Mouse (Mus musculus) heart, postnatal 25 days (tissue): Measurements from ENCODE around the gene Klhdc1. TPM values are rescaled to one million over a fixed set of nuclear protein-coding genes. Genes with fewer than 3 reads are reported as not detected.
A peak's percentile ranks its signal among the peaks of the same experiment; 100 is the strongest.

ENCODE experiments used
- DNase-seq: peaks from one replicate; pipeline ENCODE4 v3.0.0; 2022; ENCODE audit warnings: low spot score
- intact Hi-C: fragments of 180-260 bp; cut with DNase I; formaldehyde crosslinking; loops from one replicate; pipeline ENCODE4 v1.15.1; 2025
- total RNA-seq, 2 experiments: library from RNA; stranded (reverse); gene quantifications; 2 replicates each; pipeline ENCODE4 v1.2.3; 2021

Gene Klhdc1
- 10 to 100 TPM; 26.5 to 28.7 TPM for total RNA-seq

DNA sequence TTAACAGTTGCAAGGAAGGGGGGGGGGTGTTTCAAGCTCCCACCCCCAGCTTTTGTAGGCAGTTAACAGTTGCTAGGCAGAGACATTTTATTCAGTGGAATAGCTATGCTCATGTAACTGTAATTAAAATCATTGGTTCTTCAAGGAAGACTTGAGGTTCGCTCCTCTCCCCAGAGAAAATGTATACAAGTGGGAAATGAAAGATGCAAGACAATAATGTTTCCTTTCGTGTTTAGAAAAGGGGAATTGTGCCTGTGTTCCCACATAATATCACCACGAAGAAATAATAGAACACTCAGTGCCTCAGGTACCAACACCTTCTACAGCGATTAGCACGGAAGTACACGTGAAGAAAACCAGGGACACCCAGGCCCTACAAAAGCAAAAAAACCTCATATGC is at the start of gene Klhdc1:
Klhdc1 (plus strand) TSS at position 301 of the 400 bp plus-strand sequence.
- no peak for DNase-seq
- intact Hi-C loops, result no loop called here

DNA sequence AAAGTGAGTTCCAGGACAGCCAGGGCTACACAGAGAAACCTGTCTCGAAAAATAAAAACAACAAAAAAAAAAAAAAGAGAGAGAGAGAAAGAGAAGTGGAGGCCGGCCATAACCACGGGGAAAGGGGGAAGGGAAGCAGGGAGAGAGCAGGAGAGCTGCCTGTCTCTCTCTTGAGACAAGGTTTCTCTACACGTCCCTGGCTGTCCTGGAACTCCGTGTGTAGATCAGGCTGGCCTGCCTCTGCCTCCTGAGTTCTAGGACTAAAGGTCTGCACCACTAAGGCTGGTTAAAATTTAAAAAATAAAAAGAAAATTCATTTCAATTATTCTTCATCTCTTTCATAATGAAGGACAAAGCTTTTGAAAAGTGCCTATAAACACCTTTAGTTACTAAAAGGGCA is 49.6 kb upstream of the Klhdc1 start:
- DNase-seq, result no peak
- intact Hi-C loops, result no loop called here

DNA sequence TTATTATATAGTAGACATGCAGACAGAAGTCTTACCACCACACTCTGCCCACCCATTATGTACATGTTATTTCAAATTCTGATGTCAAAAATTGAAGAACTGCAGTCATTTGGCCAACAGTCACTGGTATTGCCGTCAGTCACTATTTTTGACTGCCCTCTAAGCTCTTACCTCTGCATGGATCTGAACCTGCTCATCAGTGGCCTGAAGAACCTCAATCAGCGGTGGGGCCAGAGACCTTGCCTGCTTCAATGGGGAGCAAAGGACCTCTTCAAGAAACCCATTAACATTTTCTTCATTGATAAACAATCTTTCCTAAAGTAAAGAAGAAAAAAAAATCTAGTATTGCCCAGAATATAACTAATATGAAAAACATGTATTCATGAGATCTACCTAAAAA is 48.3 kb upstream of the Klhdc1 start:
- no peak for DNase-seq
- intact Hi-C loops, result no loop called here

DNA sequence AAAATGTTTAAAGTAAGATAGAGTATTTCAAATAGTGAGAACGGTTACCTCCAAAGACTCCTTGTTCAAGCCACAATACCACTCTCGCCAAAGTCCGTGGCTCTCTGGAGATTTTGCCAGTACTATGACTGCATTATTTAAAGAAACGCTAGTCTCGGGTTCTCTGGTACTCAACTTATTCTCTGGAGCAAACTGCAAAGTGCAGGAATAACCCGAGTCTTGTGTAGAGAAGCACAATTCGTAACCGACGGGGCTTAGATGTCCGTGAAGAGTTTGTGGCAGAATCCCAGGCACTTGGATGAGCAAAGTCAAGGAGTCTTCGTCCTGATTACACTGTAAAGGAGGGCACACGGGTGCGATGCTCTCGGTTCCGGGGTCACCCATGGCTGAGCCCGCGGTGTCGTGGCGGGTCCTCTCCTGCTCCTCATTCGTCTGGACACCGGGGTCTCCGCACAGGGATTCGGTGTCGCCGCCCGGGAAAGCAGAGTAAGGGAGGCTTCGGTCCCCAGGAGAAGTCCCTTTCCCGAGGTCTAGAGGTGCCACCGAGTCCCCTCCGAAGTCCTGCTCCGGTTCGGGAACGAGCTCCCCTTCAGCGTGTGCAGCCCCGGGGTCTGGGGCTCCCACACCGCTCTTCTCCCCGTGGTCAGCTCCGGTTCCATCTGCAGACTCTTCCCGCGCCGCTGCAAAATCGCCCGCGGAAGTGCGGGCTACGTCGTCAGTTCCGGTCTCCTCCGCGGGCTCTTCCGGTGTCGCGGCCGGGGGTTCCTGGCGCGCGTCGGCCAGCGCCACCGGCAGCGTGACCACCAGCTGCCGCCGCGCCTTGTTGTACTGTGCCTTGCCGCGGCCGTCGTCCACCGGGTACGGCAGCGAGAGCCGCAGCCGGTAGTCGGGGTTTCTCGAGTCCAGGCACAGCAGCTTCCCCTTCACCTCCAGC is 44.3 kb upstream of the Klhdc1 start, which contains the start of gene Gm49383:
Gm49383 (minus strand) TSS at position 661 of the 934 bp plus-strand sequence.
- peak; percentile 44 for DNase-seq
- intact Hi-C loops, result loop anchor here (5.0 kb wide), 1 partner anchor 101 kb away; the partner anchor contains the start of gene Klhdc2

DNA sequence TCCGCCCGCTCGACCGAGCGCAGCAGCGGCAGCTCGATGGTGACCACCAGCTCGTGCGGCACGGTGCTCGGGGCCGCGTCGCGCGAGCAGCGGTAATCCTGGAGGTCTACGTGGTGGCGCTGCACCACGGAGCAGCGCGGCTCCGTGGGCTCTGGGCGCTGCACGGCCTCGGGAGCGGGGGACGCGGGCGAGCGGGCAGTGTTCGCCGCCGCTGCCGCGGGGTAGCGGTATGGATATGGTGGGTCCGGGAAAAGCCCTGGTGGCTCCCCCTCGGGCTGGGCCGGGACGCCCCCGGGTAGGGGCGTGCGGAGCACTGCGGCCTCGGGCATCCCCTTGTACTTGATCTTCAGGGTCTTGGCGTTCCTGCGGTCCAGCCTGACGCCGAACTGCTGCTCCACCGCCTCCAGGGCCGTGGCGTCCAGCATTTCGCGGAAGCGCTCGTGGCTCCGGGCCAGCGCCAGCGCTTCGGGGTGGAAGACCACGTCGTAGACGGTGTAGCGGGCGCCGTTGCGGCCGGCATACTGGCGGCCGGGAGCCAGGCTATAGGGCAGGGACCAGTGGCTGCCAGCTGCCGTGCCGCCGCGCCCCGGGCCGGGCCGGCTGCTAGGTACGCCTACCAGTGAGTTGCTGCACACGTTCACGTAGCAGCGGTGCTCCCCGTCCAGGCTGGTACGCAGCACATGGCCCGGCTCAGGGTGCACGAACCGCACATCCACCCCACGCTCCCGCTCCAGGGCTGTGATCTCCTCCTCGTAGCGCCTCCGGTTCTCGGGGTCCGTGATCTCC is 43.4 kb upstream of the Klhdc1 start:
- intact Hi-C loops, result loop anchor here (5.0 kb wide), 1 partner anchor 100 kb away; the partner anchor contains the start of gene Klhdc2
- DNase-seq, result peak; percentile 27

DNA sequence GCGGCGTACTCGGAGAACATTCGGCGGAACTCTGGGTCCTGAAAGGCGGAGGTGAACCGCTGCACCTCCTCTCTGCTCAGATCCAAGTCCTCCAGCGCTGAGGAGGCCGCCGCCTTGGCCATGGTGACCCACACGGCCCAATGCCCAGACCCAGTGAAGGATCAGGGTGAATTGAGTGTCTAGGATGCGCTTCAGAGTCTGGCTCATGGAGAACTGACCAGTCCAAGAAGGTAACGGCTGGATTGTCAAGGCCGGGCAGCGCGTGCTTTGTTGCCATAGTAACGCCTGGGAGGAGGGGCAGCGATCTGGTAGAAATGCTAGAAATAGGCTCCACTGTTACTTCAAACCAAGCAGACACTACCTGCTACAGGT is 42.8 kb upstream of the Klhdc1 start, which contains the start of gene Dnaaf2:
Dnaaf2 (minus strand) TSS at position 266 of the 372 bp plus-strand sequence.
- intact Hi-C loops, result loop anchor here (5.0 kb wide), 1 partner anchor 99 kb away; the partner anchor contains the start of gene Klhdc2
- no peak for DNase-seq

DNA sequence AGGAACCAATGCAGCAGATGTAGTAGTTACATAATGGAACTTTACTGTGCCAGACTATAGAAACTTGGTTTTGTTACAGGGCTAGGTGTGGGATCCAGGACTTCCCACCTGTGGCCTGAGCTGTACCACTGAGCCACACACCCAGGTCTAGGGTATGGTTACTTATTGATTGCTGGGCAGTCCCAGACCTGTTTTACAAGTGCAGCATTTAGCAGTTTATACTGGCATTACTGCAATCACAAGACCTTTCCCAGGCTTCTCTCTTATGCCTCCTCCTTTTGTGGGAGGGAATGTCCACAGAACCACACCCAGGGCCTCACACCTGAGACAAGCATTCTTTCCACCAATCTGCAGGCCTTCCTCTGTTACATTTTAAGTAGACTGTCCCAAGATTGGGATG is 42.0 kb upstream of the Klhdc1 start:
- DNase-seq, result no peak
- intact Hi-C loops, result loop anchor here (5.0 kb wide), 1 partner anchor 98 kb away; the partner anchor contains the start of gene Klhdc2

DNA sequence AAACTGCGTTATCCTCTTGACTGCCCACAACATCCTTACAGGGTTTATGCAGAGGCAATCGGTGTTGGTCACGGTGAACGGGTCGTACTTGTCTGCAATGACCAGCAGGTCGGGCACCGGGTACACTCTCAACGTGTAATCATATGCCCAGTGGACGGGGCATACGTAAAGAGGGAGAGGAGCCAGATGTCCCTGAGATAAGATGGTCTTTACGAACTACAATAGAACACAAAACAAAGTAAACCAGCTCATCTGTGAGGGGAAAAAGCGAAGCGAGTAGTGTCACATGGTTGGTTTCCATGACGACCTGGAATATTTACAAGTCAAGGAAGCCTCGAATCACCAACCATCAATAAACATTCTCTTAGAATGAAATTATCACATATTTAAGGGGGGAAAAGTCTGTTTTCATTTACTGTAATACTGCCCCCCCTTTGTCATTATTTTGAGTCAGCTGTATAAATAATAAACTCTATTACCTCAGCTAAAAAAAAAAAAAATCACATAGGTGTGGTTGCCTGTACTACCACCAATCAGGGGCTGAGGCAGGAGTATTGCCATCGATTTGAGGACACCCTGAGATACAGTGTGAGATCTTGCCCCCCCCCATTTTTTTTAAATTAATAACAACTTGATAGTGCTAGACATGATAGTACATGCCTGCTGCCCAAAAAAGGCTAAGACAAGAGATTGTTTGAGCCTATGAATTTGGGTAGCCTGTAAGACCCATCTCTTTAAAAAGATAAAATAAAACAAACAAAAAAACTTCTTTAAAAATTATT is 36.7 kb upstream of the Klhdc1 start, which contains the start of gene Gm49384:
Gm49384 (minus strand) TSS at position 216 of the 782 bp plus-strand sequence.
- DNase-seq, result no peak
- intact Hi-C loops, result no loop called here

DNA sequence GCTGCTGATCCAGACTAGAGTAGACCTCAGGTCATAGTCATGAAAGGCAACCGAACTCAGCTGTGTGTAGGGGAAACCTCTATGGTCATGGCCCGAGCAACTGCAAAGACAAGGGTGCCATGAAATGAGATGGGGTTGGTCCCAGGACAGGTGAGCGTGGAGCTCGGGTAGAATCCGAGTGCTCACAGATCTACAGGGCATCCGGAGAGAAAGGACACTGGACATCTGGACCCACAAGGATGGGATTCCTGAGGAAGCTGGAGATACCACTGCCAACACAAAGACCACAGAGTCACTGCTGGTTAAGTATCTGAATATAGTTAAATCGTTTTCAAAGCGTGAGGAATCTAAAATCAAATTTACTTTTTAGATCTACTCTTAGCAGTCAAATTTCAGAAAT is 33.6 kb upstream of the Klhdc1 start:
- DNase-seq, result no peak
- intact Hi-C loops, result no loop called here

DNA sequence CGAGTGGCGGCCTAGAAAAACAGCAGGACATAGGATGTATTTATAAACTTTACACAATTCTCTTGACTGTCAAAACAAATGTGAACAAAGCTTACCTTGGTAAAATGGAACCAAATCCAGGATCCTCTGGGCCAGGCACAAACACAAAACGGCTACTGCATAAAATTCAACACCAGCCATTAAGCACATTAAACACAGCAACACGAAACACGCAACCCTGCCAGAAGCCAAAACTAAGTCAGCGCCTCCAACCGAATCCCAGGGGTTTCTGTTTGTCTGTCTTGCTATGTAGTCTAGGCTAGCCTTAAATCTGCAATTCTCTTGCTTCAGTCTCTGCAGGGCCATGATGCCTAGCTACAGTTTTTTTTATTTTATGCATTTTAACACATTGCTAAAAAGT is 33.0 kb upstream of the Klhdc1 start:
- DNase-seq, result no peak
- intact Hi-C loops, result no loop called here

DNA sequence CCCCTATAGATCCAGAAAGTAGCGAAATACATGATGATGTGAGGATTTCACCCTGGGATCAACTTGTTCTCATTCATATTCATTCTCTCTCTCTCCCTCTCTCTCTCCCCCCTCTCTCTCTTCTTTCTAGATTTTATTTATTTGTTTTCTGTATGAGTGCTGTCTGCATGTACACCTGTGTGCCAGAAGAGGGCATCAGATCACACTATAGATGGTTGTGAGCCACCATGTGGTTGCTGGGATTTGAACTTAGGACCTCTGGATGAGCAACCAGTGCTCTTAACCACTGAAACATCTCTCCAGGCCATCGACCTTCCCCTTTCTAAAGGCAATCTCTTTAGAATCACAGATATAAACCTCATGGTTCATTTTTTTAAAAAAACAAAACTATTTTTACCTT is 32.5 kb upstream of the Klhdc1 start:
- intact Hi-C loops, result no loop called here
- no peak for DNase-seq

DNA sequence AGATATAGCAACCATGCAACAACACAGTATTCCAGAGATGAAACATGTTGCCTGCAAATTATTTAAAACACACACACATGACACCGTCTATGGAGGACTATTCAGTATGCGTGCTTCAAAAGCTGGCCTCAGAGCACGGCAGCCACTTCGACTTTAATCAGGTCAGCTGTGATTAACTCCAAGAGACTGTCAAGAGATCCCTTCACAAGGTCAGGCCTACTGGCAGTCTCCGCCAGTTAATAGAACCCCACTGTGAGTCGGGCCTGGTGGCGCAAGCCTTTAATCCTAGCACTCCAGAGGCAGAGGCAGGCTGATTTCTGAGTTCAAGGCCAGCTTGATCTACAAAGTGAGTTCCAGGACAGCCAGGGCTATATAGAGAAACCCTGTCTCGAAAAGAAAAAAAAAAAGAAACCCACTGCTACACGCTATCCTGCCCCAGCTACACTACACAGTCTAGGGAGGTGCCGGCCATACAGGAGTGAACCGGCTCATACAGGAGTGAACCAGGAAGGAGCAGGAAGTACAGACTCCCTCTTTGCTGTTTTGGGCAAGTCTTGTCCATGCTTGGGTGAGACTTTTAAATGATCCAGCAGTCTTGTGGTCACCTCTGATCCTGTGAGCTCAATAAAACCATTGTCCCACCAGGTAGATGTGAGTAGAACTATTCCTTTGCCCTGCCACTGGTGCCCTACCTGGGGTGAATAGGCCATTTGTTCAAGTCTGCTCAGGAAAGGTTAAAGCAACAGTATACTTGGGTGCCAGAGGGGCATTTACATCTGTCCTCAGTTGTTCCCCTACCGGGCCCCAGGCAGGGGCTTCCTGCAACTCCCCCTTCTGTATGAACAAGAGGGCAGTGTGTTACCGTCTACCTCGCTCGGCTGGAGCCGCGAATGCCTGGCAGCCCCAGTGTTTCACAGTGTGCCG is 30.7 kb upstream of the Klhdc1 start:
- DNase-seq, result no peak
- intact Hi-C loops, result no loop called here

DNA sequence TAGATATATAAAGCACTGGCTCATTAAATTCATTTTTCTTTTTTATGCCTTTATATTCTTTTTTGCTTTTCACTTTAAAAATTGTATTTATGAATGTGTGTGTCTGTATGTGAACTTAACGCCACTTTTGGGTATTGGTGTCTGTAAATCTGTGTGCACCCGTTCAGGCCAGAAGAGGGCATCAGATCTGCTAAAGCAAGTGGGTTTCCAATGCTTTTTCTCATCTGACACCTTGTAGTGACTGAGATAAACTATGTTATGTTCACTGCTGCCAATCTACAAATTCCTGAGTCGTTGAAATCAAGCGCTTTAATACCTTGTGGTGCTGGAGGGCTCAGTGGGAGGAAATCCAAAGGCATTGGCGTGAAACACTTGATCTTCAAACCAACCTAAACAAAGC is 29.9 kb upstream of the Klhdc1 start:
- no peak for DNase-seq
- intact Hi-C loops, result no loop called here

DNA sequence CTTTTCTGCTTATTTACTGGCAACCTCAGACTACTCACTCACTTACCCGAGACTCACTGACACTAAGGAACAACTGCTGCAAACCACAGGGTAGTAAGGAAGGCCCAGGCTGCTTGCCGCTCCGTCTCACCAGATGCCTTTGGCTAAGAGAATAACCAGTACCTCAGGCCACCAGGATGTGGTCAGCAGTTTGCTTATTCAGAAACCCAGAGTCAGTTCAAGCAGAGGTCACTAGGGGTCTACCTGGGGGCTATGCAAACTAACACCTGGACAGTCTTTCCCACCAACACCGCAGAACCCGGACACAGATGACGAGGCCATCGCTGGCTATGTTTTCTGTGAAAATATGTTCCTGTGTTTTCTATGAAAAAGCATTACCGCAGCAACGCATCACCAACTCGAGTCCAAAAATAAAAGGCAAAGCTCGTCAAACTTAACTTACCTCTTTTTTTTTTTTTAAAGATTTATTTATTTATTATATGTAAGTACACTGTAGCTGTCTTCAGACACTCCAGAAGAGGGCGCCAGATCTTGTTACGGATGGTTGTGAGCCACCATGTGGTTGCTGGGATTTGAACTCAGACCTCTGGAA is 27.7 kb upstream of the Klhdc1 start:
- intact Hi-C loops, result no loop called here
- no peak for DNase-seq

DNA sequence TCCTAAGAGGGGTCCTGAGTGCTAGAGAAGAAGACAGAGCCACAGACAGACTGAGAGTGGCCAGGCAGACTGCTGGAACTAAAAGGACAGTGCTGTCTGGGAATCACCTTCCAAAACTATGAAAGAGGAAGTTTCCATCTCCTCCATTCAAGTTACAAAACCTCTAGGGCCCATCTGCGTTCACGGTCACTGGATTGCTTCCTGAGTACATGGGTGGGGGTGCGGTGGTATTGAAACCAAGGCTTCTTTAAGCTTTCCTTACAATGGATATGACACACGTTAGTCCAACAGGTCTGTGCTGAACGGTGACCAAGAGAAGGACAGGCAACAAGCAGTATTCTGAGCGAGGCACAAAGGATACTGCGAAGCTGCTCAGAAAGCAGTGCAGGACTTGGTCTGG is 26.6 kb upstream of the Klhdc1 start:
- intact Hi-C loops, result no loop called here
- no peak for DNase-seq

DNA sequence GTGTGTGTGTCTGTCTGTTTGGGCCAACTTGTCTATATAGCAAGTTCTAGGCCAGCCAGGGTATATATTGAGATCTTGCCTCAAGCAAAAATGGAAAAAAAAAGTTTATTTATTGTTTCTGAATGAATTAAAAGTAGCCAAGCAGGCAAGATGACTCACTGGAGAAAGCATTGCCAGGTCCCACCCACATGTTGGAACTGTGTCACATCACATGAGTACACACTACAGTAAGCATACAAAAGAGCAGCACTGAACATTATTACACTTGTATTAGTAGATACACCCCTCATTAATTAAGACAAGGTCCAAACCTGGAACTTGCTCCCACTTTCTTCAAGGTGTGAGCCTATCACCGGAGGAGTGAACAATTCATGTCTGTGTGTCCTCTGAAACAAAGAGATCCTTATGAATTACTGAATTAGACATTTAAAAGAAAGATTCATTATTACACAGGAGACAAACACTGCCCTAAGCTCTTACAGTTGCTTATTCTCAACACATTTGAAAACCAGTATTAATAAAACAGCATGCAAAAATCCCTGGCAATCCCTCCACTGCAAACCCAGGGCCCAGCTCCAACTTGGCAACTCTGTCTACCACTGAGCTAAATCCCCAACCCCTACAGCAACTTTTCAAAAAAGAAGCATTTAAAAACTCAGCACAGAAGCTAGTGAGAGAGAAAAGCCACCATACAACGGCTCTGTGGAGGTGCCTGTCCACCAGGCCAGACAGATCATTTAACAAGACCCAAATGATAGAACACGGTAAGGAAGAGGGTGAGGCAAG is 25.8 kb upstream of the Klhdc1 start:
- intact Hi-C loops, result no loop called here
- peak; percentile 44 for DNase-seq

DNA sequence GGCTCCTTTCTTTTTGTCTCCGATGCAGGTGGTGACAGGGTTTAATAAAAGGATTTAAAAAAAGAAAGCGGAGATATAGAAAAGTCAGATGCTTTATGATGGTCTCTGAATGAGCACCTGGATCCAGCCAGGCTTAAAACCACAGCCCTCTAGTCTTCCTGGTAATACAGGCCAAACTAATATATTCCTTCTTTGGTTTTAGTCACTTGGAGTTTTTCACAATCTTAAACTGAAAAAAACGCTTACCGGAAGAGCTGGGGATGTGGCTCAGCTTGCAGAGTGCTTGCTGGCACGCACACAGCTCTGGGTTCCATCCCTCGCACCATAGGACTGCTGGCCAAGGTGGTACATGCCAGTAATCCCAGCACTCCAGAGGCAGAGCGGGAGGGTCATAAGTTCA is 24.4 kb upstream of the Klhdc1 start:
- intact Hi-C loops, result no loop called here
- DNase-seq, result no peak
